In the genomic region with DNA sequence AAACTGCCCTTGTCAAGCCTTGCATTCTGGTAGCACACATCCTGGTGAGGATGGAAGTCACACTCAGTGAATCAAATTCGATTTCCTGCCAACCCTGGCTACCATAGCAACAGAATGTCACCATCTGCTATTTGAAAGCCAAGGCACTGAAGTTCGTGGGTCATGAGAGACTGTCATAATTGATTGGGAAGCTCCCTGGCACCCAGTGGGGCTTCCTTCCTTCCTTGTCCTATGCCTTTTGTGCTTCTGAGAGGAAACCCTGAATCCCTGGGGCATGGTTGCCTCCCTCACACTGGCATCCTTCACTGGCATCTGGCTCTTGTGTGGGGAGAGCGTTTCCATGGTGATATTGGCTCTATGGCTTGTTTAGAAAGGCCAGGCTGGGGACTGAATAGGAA, we compare ENCODE assay signal across 8 mouse cellular contexts. TPM values are rescaled to one million over a fixed set of nuclear protein-coding genes. Genes with fewer than 3 reads are reported as not detected.
DNase-seq lines count a peak whose midpoint lies in the region; ATAC-seq lines count a peak whose summit lies in the region.
"Had no signal": no experiment of that assay in that cellular context is flagged by ENCODE, and none has a peak within 500 bp of the region (broad histone marks: within the 10 kb centered on the region; RNA-seq: fewer than 3 reads in every experiment).

No protein-coding gene starts in this region.

- H3K9ac ChIP-seq in hindbrain, embryonic 16.5 days (ENCODE audit: low read depth, low read length) = no peak overlapping the region
- H3K9ac ChIP-seq: heart, embryonic 15.5 days had no signal

- no peaks in the 10 kb centered on the region for H3K27me3 ChIP-seq in hindbrain, embryonic 16.5 days (replicated peaks; ENCODE audit: control insufficient read depth, insufficient read depth, low read length)
- H3K27me3 ChIP-seq: heart, embryonic 15.5 days had no signal

- no peak overlapping the region; the same call in 1 of the 2 replicates for H3K4me2 ChIP-seq in hindbrain, embryonic 16.5 days (ENCODE audit: low read length)
- H3K4me2 ChIP-seq: heart, embryonic 15.5 days had no signal

- WGBS in hindbrain, embryonic 16.5 days = 6% methylated on average over 3 of the region's 3 CpGs

- peak overlapping the region; percentile 80 for H3K27ac ChIP-seq in hindbrain, embryonic 16.5 days (ENCODE audit: low read depth, low read length)
- H3K27ac ChIP-seq: heart, embryonic 15.5 days had no signal

- intact Hi-C loops in gastrocnemius, postnatal 14 days (cut with DNase I; ENCODE audit: low total_unique reads) = no loop called here

- no peaks in the 10 kb centered on the region for H3K9me3 ChIP-seq in hindbrain, embryonic 16.5 days (ENCODE audit: control insufficient read depth, low read length)
- H3K9me3 ChIP-seq: heart, embryonic 15.5 days had no signal

- peaks cover 22% of the 10 kb centered on the region for H3K4me1 ChIP-seq in hindbrain, embryonic 16.5 days (ENCODE audit: control insufficient read depth, insufficient read depth, low read depth, low read length)

- peak; percentile 67 for DNase-seq in cerebellum, adult 11-12 months
- DNase-seq in embryo, embryonic 11 days = peak; percentile 70
- DNase-seq in mesoderm, embryonic 11.5 days (ENCODE audit: low read depth, low spot score) = peak; percentile 77
- DNase-seq in urinary bladder, postnatal 36 days (ENCODE audit: low spot score in 2 of 2) = no peak
- DNase-seq in spleen, postnatal 36 days (ENCODE audit: low spot score in 2 of 2) = no peak
- no peak for DNase-seq in gastrocnemius, postnatal 14 days

- H3K36me3 ChIP-seq in hindbrain, embryonic 16.5 days (ENCODE audit: control insufficient read depth, insufficient read depth, low read length) = no peaks in the 10 kb centered on the region

- H3K4me3 ChIP-seq in hindbrain, embryonic 16.5 days (ENCODE audit: low read length) = no peak overlapping the region
- H3K4me3 ChIP-seq: heart, embryonic 15.5 days had no signal

- peak; percentile 94 for ATAC-seq in hindbrain, embryonic 16.5 days

RNA-seq across cellular contexts. Expression of a gene that starts 44.4 kb away (rescaled TPM):
- polyA plus RNA-seq in hindbrain, embryonic 16.5 days (2015; fragmentation: Nextera tagmentation; extraction: Ambion mirVana) = 0.62 and 1.1 TPM in 2 replicates
- not detected for total RNA-seq in gastrocnemius, postnatal 14 days (2021)
- polyA plus RNA-seq: heart, embryonic 15.5 days had no signal

RNA-seq across cellular contexts. Expression of a gene that starts 44.8 kb away (rescaled TPM):
- polyA plus RNA-seq in hindbrain, embryonic 16.5 days (2015; fragmentation: Nextera tagmentation; extraction: Ambion mirVana) = 64.2 and 66.1 TPM in 2 replicates
- 10 to 100 TPM; 59.5 to 59.7 TPM for total RNA-seq in gastrocnemius, postnatal 14 days (2021)

Comparison
In these comparisons a context has a peak if more than half of its experiments do, and no peak if none do; other contexts are left out.
1. DNase-seq: peak in cerebellum, adult 11-12 months (single experiment), embryo, embryonic 11 days (single experiment) and mesoderm, embryonic 11.5 days (single experiment); none in urinary bladder, postnatal 36 days (0 of 2), spleen, postnatal 36 days (0 of 2) and gastrocnemius, postnatal 14 days (single experiment).